Mouse (Mus musculus): ENCODE data around the gene Ehd1. TPM values are rescaled to one million over a fixed set of nuclear protein-coding genes. Genes with fewer than 3 reads are reported as not detected.

Gene Ehd1
- 15.6 and 16.8 TPM in 2 replicates for total RNA-seq (2017)

DNA sequence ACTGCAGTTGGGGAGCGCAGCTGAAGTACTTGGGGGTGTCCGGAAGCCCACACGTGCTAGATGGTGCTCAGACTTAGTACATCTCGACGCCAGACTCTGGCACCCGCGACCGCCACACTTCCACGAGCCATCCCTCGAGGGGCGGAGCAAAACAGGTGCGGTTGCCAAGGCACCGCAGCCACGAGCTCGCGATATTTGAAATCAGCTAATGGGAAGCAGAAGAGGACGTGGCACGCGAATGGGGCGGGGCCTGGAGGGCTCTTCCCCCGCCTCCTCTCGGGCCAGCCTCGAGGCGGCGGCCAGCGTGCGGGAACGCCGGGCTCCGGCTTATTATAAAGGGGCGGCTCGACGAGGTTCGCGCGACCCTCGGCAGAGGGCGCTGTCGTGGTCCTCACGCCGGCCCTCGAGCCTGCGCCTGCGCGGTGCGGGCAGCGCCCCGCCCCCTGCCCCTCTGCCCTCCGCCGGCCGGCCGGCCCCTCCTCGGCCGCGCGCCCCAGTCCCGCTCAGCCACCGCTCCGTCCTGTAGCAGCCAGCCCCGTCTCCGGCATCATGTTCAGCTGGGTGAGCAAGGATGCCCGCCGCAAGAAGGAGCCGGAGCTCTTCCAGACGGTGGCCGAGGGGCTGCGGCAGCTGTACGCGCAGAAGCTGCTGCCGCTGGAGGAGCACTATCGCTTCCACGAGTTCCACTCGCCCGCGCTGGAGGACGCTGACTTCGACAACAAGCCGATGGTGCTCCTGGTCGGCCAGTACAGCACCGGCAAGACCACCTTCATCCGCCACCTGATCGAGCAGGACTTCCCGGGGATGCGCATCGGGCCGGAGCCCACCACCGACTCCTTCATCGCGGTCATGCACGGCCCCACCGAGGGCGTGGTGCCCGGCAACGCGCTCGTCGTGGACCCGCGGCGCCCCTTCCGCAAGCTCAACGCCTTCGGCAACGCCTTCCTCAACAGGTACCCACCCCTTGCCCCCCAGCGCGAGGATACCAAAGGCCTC lies at the start of gene Ehd1:
Ehd1 (plus strand) TSS at position 300 of the 996 bp plus-strand sequence.
- peak; percentile 91 for ATAC-seq (replicated peaks; ENCODE audit: low read depth, poor library complexity, severe bottlenecking)

DNA sequence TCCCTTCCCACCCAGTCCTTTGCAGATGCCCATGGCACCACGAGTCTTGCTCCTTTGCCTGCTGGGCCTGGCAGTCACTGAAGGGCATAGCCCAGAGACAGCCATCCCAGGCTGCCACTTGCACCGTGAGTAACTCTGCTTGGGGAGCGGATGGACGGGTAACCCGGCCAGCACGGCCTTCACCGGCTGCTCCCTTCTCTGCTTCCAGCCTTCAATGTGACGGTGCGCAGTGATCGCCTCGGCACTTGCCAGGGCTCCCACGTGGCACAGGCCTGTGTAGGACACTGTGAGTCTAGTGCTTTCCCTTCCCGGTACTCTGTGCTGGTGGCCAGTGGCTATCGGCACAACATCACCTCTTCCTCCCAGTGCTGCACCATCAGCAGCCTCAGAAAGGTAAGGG lies 49.8 kb upstream of the Ehd1 start:
- no peak for ATAC-seq (replicated peaks; ENCODE audit: low read depth, poor library complexity, severe bottlenecking)

DNA sequence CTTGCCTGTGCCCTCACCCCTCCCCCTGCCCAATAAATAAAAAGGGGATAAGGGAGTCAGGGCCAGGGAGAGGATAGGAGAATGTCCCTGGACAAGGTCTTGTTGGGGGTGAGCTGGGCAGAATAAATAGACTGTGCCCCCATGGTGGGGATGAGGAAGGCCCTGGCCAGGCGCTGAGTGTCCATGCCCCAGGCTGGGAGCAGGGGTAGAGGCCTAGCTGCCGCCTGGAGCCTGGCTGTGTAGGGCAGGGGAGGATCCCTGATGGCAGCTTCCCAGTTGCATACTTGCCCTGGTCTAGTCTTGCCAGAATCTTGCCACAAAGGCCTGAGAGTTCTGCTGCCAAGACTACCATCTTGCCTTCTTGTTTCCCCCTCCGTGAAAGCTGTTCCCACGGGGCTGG lies 48.7 kb upstream of the Ehd1 start:
- ATAC-seq (replicated peaks; ENCODE audit: low read depth, poor library complexity, severe bottlenecking) = no peak

- no peak for ATAC-seq (replicated peaks; ENCODE audit: low read depth, poor library complexity, severe bottlenecking)
Observed at GRCm38 (mm10) chr19:6230411-6230810, 46.1 kb upstream of the Ehd1 start.

DNA sequence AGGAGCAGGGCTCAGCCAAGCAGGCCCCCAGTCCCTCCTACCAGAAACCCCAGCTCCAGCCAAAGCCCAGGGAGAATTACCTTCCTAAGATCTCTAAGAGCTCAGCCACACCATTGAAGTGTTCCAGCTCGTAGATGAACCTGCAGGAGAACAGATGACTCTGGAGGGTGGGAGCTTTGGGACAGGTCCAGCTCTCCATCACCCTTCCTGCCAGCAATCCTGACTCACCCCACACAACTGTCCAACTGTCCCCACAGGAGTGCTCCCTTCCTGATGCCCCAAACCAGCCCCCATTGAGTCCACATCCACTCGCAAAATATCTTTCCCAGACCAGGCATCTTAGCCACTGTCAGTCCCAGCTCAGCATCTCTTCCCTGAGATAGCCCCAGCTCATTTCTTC lies 45.5 kb upstream of the Ehd1 start:
- ATAC-seq (replicated peaks; ENCODE audit: low read depth, poor library complexity, severe bottlenecking) = no peak

GRCm38 (mm10) chr19:6233647-6234046 lies 42.9 kb upstream of the Ehd1 start:
- no peak for ATAC-seq (replicated peaks; ENCODE audit: low read depth, poor library complexity, severe bottlenecking)

- no peak for ATAC-seq (replicated peaks; ENCODE audit: low read depth, poor library complexity, severe bottlenecking)
Observed at GRCm38 (mm10) chr19:6234337-6235083, 42.0 kb upstream of the Ehd1 start.

DNA sequence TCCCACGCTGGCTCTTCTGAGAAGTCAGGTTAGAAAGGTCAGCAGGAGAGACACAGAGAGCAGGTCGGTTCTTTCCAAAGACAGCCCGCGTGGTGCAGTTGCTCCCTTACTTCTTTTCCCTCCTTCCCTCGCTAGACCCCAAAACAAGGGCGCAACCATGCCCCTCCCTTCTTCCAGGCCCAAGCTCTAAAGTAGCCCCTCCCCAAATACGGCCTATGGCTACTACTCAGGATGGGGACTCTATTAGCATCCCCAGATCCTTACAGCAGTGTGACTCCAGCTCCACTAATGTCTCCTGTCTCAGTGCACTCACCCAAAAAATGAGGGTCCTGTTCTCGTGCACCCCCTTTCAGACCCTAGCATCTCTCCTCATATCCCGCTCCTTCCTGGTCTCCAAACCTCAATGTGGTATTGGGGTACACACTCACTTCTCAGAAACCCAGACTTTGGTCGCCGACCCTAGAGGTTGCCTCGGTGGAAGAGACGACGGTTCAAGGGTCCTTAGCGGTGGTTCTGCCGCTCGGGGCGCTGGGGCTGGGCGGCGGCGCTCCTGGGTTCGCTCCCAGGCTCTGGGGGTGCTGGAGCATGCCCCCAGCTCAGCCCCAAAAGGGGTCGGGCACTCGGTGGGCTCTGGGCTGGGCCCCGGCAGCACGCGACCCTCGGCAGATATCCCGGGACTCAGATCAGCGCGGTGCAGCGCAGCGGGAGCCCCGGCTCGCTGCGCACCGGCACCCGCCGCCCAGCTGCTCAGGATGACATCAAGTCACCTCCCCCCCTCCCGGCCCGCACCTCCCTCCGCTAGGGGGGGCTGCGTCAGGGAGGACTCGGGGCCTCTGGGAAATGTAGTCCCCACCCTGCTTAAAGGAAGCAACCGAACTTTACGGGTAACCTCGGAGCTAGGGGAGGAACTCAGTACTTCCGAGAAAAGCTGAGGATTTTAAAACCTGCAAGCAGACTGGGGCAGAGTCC lies 41.2 kb upstream of the Ehd1 start, which contains the start of gene Ppp2r5b:
Ppp2r5b (minus strand) TSS at position 789 of the 969 bp plus-strand sequence.
- peak; percentile 78 for ATAC-seq (replicated peaks; ENCODE audit: low read depth, poor library complexity, severe bottlenecking)

DNA sequence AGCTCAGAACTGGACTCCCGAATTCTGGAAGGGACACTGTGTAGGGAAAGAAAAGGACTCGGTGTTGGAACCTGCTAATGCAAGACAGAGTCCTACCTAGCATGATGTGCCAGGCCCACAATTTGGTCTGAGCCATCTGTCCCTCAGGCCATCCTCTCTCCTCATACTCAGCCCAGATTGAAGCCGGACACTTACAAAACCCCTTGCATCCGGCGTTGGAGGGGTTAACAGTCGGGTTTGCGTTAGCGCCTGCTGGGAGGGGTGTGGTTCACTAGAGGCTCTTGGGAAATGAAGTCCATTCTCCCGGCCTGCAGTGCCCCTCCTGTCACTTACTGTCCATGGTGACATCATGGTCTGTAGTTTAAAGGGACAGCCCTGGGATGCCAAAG lies 40.5 kb upstream of the Ehd1 start:
- ATAC-seq (replicated peaks; ENCODE audit: low read depth, poor library complexity, severe bottlenecking) = peak; percentile 92

DNA sequence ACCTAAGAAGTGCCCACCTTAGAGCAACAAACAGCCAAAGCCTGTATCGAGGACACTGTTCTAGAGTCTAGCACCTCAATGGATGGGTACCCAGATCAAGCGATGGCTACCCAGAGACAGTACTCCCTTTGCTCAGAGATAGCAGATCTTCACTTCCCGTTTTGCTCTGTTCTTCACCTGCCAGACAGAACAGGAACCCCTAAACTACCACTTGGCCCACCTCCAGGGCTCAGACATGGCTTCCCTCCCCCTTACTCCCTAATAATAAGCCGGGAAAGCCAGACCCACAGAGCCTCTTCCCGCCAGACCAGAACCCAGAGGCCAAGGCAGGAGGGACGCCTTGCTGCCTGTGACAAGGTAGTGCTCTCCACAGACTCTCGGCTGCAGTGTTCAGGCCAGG lies 39.7 kb upstream of the Ehd1 start:
- ATAC-seq (replicated peaks; ENCODE audit: low read depth, poor library complexity, severe bottlenecking) = no peak

- ATAC-seq (replicated peaks; ENCODE audit: low read depth, poor library complexity, severe bottlenecking) = no peak
Observed at GRCm38 (mm10) chr19:6238740-6239139, 37.8 kb upstream of the Ehd1 start.

GRCm38 (mm10) chr19:6240136-6240535 lies 36.4 kb upstream of the Ehd1 start:
- ATAC-seq (replicated peaks; ENCODE audit: low read depth, poor library complexity, severe bottlenecking) = no peak

DNA sequence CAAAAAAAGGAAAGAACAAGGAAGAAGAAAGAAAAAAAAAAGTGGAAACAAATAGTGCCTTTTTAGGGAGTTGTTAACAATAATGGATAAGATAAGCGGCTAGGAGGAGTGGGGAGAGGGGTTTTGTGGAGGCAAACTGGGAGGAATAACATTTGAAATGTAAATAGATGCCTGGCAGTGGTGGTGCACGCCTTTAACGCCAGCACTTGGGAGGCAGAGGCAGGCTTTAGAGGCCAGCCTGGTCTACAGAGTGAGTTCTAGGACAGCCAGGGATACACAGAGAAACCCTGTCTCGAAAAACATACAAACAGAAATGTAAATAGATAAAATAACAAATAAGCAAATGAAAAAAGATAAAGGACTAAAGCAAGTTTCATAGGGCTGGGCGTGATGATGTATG lies 35.8 kb upstream of the Ehd1 start:
- ATAC-seq (replicated peaks; ENCODE audit: low read depth, poor library complexity, severe bottlenecking) = no peak

- ATAC-seq (replicated peaks; ENCODE audit: low read depth, poor library complexity, severe bottlenecking) = peak; percentile 92
Observed at GRCm38 (mm10) chr19:6241274-6242107, 35.0 kb upstream of the Ehd1 start, which contains the start of gene Atg2a. Gene Atg2a, plus strand, starts transcription at chr19:6241668.

DNA sequence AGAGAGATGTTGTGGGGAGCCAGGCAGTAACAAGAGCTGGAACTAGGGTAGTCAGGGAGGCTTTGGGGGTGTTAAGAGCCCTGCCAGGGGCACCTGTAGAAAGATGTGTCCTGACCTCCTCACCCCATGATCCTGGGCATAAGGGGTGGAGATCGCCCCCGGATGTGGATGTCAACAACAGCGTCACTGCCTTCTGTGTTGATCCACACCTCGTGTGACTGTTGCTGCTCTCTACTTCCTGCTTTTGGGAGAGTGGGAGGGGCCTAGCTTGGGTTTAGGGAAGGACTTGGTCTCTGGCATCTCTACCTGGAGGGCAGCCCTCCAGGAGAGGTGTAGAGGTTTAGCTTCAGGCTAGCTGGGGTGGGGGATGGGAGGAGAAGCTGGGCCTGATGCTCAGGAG lies 34.2 kb upstream of the Ehd1 start:
- peak; percentile 75 for ATAC-seq (replicated peaks; ENCODE audit: low read depth, poor library complexity, severe bottlenecking)

DNA sequence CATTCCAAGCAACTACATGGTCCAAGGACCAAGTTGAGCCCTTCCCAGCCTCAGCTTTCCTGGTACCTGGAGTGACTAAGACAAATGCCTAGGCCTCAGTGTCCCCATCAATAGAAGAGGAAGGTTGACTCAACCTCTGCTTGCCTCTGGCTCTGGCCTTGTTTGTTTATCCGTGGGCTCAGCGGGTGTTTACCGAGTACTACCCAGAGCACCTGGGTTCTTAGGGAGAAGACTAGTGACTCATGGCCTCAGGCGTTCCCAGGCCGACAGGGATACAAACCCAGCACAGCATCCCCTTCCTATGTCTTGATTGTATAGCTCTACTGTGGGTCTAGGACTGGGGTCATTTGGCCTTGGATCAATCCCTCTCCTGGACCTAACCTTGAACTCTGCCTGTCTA lies 33.3 kb upstream of the Ehd1 start:
- no peak for ATAC-seq (replicated peaks; ENCODE audit: low read depth, poor library complexity, severe bottlenecking)

GRCm38 (mm10) chr19:6245806-6246205 lies 30.7 kb upstream of the Ehd1 start:
- ATAC-seq (replicated peaks; ENCODE audit: low read depth, poor library complexity, severe bottlenecking) = no peak

DNA sequence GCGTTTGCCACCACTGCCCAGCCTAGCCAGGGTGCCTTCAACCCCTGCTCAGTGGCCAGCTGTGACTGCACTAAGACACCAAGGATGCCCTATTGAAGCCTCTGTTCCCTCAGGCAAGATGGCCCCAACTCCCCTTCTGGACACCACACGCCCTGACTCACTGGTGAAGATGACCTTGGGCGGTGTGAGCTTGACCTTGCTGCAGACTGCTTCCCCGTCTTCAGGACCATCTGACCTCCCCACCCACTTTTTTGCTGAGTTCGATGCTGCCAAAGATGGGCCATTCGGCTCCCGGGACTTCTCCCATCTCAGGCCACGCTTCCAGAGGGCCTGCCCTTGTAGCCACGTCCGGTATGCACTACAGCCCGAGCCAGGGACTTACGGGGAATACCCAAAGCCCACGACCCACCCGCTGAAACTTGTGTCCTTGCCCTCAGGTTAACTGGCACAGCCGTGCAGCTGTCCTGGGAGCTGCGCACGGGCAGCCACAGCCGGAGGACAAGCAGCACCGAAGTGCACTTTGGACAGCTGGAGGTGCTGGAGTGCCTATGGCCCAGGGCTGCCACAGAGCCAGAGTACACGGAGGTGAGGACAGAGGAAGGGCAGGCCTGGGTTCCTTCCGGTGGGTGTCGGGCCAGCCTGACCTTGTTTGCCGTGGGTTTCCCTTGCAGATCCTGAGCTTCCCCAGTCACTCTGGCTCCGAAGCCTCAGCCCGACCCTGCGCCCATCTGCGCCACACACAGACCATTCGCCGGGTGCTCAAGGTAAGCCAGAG lies 28.8 kb upstream of the Ehd1 start:
- ATAC-seq (replicated peaks; ENCODE audit: low read depth, poor library complexity, severe bottlenecking) = no peak

All from common myeloid progenitor, adult 5-6 weeks (primary cell).